Mouse (Mus musculus): ENCODE measurements around the gene Fhdc1.

The Fhdc1 gene

DNA sequence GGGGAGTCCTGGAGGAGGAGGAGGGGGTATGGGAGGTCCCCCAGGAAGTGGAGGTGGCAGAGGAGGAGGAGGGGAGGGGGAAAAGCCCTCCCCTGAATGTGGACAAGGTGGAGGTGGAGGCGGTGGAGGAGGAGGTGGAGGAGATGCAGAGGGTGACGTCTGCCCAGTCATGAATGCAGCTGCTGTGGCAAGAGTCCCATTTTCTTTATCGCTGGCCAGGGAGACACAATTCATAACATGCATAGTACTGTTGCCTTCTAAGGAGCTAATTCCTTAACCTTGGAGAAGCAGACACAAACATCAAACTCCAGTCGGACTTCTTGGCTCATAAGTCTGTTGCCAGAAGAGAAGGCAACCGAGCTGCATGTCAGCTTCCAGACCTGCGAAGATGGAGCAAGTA is 5.8 kb downstream of the Fhdc1 start:
- DNase-seq (ENCODE audit: low read depth) = no peak

DNA sequence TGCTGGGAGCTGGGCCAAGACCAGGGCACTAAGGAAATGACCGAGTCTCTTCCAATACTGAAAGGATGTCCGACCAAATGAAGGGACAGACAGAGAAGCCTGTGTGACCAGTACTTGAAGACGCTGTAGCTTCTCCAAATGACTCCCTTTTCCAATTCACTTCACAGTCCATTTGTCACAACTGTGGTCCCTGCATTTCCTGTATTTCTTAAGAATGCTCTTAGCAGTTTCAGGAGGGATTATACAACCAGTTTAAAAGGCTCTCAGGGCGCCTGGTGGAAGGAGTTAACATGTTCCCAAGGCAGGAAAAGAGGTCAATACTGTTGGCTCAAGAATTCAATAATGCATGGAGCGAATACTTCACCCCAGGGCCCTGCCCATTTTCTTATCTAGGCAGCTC is 7.3 kb downstream of the Fhdc1 start:
- DNase-seq (ENCODE audit: low read depth) = no peak

DNA sequence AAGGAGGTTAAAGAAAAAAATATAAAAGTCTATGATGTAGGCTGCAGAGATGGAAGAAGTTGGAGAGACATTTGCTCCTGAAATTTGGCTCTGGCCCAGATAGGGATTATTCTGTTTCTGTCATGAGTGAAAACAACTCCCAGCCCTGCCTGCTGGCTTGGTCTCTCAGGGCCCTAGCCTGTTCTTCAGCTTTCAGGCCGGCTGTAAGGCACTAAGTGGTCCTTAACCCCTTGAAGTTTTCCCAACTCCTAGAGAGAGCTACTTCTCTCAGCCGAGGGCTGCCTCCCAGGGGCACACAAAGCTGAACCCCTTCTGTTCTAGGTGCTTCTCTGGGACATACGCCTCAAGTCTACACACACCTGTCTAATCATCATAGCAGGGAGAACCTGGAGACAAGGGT is 7.7 kb downstream of the Fhdc1 start:
- no peak for DNase-seq (ENCODE audit: low read depth)

DNA sequence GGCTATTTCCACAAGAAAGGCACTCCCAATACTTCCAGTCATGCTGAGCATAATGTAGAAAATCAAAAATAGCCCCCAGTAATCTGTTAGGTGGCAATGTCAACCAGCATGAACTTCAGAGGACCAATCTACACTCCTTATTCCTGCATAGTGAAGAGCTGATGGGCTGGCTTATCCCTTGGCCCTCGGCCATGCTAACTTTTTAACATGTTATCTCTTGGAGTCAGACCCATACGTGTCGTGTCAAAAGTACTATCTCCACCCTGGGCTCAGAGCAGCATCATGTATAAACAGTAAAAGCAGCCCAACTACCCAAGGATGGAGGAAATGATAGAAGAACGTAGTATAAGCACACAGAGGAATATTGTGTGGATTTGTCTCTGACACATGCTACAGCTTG is 9.1 kb downstream of the Fhdc1 start:
- peak; percentile 80 for DNase-seq (ENCODE audit: low read depth)

DNA sequence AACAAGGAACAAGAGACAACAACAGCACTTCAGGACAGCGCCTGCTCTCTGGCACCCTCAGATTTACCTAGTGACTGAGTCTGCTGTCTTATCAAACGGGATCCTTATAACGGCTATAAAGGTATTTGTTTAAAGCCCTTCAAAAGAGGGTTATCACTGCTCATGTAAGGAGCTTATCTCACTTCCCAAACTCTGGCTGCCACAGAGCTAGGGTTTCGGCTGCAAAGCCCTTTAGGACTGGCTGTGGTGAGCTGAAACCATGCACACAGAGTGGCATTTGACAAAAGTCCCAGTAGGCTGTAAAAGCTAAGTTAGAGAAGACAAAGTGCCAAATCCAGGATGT is 12.1 kb downstream of the Fhdc1 start:
- DNase-seq (ENCODE audit: low read depth) = no peak

DNA sequence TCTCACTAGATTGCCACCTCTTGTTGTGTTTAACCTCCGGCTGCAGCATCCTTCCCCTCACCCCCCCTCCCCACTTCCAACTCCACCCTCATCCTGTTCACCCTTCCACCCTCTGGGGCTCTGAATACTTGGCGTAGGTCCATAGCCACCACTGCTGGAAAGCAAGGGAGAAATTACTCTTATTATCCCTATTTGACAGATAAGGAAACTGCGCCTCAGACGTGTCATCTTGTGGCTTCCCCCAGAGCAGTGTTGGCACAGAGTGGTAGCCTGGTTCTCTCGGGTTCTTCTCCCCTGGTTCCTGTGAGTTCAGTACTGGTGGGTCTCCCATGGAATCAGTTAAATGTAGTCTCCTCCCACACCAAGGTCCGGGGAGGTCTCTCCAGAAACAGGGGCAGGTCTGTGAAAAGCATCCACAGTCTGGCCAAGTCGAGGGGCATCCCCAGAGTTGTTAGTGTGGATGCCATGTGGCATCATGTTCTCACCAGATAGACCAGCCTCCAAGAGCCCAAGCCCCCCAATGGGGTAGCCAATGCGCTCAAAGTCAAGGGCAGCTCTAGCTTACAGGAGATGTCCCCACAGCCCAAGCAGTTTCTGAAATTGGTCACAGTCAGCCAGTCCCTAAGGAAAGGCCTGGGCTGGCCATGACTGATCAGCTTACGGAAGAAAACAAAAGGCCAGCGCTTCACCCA is 12.7 kb downstream of the Fhdc1 start:
- no peak for DNase-seq (ENCODE audit: low read depth)

DNA sequence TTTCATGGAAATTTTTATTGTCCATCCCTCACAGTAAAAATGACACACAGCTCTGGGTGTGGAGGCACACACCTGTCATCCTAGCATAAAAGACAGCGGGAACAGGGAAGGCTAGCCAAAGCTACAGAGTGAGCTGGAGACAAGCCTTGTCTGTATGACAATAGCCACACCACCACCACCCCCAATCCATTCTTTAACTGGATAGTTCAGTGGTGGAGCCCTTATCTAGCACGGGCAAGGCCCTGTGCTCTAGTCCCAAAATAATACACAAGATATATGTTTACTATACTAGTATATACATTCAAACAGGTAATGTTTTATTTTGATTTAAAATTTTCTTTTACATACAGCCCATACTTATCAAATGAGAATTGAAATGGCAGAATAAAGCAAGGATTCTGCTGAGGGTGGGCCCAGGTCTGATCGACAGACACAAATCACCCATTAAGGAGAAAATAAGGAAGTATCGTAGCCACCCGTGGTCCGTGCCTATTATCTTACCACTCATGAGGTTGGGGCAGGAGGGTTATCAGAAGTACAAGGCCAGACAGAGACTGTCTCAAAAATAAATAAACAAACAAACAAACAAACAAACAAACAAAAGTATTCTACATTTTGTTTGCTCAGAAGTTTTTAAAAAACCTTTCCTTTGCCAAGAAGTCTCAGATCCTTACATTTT is 14.3 kb downstream of the Fhdc1 start:
- DNase-seq (ENCODE audit: low read depth) = no peak

DNA sequence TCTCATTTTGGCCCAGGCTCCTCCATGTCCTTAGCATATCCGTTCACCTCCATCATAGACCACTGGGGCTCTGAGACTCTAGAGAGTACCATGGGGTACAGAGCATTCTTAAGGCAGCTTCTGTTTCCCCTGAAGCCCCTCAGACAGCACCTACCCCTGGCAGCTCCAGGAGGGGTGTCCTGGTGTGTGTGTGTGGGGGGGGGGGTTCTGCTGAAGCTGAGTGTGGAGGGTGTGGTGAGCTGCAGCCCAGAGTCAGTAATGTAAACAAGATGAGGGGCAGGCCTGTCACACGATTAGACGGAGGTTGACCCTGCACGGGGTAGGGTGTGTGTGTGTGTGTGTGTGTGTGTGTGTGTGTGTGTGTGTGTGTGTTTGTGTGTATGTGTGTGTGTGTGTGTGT is 18.5 kb downstream of the Fhdc1 start:
- DNase-seq (ENCODE audit: low read depth) = no peak

DNA sequence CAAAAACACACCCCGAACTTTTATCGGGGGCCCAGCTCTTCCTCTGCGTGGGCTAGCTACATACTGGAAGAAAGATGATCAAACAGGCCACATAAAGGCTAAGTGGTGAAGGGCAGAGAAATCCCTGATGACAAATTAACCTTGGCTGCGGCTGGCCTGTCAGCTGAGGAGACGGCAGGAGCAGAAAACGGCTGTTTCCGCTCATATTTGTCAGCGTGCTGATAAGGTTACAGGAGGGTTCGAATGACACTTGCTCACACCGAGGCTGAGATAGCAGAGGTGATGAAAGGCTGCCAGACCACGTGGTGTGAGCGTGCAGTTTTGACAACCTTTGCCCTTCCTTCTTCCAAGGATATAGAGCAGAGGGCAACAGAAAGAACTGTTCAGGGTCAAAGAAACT is 19.3 kb downstream of the Fhdc1 start:
- DNase-seq (ENCODE audit: low read depth) = no peak

DNA sequence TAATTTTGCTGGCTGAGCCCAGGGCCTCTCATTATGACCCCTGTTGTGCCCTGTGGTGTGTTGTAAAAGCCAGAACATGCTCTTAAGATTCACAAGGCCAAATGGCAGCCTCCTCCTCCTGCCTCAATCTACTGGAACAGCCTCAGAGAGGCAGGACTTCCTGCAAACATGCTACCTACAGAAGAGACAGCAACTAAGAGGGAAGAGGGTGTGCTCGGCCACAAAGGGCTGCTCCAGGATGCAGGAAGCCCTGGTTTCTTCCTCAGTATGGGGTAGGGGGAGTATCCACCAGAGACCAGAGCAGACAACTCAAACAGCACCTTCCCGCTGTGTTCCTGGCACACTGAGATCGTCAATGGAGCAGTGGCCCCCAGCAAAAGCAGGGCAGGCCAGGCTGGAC is 19.7 kb downstream of the Fhdc1 start:
- no peak for DNase-seq (ENCODE audit: low read depth)

DNA sequence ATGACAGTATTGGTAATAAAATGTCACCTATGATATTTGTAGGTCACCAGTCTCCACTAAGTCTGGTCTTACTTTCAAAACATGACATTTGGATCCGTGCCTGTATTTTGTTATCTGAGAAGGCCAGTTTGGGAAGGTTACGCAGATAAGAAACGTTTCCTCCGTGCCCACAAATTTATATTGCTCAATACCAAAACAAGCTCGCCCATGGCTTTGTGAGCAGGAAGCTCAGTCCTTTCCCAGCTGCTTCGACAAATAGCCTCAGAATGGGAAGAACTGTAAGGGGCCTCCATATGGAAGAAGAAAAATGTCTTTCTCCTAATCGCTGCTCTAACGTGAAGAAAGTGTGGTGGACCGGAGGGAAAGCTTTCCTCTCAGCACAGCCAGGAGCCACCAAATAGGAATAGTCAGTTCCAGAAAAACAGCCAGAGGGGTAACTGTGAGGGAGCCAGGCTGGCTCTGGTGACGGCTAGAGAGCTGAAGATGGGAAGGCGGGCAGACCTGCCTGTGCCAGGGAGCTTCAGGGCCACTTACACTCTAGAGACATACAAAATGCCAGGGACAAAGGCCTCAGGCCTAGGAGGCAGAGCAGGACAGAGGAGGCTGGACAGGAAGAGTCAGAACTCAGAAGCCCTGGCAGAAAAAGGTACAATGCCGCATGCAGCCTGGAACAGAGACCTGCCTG is 24.4 kb downstream of the Fhdc1 start:
- DNase-seq (ENCODE audit: low read depth) = peak; percentile 90

DNA sequence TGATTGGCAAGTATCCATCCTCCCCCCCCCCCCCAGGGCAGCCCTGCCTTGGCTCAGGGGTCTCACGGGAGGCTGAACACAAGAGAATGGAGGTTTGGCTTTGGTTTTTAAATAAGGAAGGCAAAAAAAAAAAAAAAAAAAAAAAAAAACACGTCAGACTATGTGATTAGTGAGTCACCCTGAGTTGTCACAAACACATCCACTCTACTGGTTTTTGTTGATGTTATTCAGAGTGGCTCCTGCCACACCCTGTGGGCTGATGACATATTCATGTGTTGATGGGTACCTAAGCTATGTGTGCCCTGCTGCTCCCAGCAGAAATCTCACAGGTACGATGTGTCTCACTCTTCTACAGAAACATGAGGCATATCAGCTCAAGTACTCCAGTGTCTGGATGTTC is 29.6 kb downstream of the Fhdc1 start:
- no peak for DNase-seq (ENCODE audit: low read depth)

DNA sequence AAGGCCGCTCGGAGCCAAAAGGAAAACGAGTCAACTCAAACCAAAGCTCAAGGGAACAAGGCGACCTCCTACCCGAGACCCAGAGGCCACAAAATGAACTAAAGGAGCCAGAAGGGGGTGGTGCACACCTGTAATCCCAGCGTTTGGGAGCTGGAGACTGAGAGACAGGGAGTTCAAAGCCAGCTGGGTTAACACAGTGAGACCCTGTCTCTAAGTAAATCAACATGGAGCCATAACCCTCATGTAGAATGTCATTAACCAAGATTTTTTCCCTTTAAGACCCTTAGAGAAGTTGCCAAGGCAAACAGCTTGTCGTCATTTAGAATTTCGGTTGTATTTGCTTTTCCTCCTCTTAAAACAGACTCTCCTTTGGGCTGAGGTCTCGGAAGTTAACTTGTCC is 31.2 kb downstream of the Fhdc1 start:
- no peak for DNase-seq (ENCODE audit: low read depth)

DNA sequence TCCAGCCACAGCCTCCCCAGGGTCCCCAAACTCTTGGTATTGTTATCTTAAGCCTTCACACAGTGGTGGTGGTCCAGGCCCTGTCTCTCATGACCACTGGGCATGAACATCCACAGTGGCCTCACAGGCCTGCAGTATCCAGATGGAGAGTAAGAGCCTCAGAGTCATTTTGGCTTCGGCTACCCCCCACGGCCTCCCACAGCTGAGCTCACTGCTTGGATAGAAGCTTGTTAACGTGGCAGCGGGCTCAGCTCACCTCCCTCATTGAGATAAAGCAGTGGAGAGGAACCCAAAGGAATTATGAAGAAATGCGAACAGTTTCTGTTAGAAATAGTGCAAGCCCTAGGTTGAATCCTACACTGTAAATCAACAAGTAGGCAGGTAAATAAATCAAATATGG is 32.4 kb downstream of the Fhdc1 start:
- DNase-seq (ENCODE audit: low read depth) = no peak

DNA sequence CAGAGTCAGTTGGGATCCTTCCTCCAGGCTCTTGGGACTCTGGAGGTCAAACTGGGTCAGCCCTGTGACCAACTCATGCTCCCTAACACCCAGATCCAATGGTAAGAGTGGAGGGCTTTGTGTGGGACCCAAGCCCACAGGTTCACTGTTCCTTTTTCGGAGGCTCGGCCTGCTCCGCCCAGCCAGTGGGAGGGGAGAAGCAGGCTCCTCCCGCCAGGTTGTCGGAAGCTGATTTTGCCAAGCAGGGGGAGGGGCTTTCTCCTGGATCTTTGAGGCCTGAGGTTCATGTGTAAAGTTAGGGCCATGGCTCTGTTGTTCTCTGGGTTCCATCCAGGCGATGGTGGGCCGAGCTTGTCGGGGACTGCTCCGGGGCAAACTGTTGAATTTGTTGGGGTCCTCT is 34.4 kb downstream of the Fhdc1 start:
- DNase-seq (ENCODE audit: low read depth) = no peak

DNA sequence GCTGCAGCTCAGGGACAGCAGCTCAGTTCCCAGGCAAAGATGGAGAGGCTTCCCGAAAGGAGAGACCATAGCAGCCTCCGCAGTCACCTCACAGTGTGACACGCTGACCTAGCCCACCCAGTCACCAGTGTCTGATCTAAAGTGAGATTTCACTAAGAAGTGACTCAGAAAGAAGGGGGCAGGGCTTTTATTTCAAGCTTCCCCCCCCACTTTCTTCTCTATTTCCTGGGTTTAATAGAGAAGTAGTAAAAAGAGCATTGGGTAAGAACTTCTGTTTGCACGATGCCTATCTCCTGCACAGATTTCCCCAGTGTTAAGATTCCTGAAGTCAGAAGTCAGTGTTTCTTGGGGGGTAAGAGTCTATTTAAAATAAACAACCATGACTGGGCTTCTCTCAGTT is 37.3 kb downstream of the Fhdc1 start:
- no peak for DNase-seq (ENCODE audit: low read depth)

DNA sequence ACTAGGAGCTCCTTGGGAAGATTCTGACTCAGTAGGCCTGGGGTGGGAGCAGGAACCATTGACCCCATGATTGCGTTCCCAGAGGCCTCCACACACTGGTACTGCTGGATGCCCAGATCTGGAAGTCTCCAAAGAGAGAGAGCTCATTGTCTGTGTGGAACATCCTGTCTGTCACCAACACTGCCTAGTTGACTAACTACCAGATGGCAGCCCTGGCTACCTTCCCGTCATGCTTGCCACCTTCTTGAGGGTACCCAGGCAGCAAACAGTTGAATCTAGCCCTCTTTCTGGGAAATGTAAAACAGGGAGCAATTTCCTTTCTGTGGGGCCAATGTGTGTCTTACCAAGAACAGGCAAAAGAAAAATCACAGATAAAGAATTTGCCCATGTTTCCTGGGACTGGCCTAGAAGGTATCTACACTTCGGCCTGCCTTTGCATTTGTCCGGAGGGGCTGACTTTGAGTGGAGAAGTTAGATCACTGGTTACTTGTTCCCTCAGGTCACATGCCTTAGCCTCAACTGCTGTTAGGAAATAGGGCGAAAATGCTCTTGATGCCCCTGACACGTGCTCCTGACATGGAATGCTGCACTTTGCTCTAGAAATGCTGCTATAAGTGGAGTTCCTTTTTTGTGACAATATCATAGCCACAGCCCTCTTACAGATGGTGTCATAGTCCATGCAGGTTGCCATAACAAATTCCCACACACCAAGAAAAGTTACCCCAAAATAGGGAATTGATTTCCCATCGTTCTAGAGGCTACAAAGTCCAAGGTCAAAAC is 40.6 kb downstream of the Fhdc1 start:
- no peak for DNase-seq (ENCODE audit: low read depth)

DNA sequence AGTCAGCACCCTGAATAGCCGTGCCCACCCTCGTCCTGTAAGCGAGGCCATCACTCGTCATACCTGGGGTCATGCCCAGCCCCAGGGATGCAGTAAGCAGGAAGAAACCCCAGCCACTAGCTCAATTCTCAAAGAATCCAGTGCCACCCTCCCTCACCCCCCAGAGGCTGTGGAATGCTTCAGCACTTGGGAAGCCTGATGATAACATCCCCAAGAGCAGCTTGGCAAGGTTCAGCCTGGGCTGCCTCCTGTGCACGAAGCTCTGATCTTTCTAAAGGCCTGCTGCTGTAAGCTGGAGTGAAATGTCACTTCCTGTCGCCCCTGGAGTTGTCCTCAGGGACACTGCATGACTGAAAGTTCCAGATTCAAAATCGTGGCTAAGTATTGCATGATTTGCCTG is 41.4 kb downstream of the Fhdc1 start:
- no peak for DNase-seq (ENCODE audit: low read depth)

DNA sequence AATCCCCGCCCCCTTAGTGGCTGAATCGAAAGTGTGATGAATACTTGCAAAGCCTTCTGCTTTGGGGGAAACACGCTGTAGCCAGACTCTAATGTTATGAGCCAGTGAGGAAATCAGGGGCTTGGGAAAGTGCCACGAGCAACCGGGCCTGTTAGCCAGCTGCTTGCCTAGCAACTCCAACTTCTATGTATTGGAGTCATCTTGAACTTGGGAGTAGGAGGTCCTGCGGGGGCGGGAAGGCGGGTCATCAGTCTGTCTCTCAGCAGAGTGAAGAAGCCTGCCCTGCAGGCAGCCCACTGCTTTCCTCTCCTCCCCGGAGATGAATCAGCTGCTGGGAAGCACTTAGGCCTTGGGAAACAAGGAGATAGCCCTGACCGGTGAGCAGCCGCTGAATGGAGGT is 42.1 kb downstream of the Fhdc1 start:
- DNase-seq (ENCODE audit: low read depth) = no peak

DNA sequence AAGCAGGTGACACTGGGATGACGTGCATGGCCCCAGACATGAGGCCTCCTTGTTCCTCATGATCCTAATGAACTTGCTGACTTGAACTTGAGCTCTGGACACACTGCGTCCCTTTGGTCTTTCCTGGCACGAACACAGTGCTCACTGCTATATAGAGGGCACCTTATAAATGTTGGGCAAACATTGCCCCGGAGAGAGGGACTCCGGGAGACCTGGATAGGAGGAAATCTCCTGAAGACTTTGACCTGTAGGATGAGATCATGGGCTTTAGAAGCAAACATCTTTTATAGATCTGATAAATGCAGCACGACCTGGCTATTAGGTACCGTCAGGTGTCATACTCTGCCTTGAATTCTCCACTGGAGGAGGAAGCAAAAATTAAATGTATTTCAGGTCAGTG is 43.3 kb downstream of the Fhdc1 start:
- no peak for DNase-seq (ENCODE audit: low read depth)

DNA sequence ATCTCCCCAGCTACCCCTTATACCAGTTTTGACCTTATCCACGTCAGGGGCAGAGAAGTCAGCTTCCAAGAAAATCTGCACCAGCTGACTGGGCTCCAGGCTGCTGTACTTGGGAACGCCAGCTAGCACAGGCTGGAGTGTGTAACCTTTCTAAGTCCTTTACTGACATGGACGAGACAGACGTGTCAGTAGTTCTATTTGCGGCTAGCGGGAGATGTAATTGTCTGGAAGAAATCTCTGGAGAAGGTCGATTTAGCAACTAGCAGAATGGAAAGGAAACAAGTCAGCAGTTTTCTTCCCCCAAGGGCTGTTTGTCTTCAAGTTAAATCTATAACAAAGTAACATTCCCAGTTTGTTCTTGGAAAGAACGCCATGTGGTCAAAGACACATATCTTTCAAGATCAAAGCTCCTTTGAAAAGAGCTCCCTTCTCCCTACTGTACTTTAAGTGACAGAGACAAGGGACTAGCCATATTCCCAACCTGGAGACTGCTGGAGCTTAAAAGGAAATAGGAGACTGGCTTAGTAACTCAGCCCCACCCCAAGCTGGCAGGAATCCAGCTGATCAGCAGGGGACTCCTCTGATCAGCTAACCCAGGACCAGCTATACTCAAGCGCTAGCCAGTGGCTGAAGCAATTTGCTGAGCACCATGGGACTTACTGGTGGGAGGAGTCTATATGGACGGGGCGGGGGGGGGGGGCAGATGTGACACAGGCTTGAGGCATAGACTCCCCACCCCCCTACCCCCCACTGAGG is 44.8 kb downstream of the Fhdc1 start:
- no peak for DNase-seq (ENCODE audit: low read depth)

DNA sequence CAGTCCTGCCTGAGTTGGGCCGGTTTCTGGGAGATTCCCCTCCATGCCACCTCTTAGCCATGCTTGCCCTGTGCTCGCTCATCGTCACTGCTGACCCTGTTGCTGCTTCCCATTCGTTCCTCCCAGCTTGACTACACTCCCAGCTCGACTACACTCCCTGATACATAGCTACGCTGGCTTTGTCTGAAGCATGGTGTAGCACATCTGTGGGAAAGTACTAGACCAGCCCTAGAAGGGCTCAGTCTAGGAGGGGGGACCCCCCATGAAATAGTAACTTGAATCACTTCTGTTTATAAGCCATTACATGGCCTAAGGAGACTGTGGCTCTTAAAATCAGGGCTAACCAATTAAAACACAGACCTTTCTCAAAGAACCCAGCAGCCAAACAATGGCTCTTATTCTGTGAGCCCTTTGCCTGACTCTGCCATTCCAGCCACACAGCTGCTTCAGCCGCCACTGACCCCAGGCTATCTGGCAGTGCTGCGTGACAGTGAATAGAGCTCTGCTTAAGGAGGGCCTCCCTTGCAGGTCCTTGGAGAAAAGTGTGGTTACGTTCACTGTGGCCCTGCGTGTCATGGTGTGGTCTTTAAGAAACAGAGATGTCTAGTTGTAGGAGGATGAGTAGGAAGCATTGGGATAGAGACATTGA is 47.3 kb downstream of the Fhdc1 start:
- no peak for DNase-seq (ENCODE audit: low read depth)
